Mouse (Mus musculus) right cerebral cortex, postnatal 25 days (tissue): ENCODE measurements at regions not wholly inside any gene's neighbourhood (a gene's known extent, or its start where the extent isn't known, plus 50 kb on each side); places are given as distances from the start of the nearest gene placed in this dataset.

Source experiments
- DNase-seq: peaks from one replicate; pipeline ENCODE4 v3.0.0; 2022

DNA sequence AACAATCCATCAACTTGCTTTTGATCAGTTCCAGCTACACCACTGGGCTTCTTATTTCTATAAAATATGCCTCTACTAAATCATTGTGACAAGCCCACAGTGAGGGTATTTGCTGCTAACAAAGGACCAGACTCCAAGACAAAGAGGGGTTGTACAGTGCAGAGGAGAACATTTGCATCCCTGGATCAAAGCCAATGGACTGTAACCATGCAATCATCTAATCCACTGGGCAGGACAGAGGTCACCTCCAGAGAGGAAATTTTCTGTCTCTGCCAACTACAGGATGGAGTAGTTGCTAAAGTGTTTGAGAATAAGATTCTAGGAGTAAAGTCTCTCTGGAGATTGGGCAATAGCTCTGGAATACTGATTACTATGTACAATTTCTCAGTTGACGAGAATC is 272.9 kb downstream of the Cox7c start:
- DNase-seq: no peak

DNA sequence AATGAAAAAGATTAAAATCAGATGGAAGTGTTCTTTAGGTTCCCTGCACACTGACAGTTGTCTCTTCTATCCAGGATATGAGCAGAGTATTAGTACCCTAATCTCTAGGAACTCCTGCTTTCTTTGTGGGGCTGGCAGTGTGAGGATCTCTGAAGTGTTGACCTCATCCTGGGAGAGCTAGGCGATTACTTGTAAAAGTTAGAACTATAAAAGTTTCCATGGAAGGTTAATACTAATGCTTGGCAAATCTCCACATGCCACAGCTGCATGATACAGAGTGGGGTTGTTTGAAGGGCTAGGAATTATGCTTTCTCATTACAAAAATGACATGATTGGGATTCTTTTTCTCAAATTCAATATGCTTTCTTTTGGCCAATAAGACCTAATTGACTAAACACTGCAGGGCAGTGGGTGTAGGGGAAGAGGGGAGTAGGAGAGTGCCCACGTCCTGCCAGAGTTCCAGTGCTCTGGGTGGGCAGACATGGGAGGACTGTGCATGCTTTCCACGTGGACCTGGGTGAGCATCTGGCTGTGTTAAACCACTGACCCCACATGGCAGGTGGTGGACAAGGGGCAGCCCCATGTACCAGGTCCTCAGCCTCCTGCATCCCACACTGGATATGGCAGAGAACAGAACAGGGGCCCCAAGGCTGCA is 275.6 kb downstream of the Cox7c start:
- DNase-seq: no peak

DNA sequence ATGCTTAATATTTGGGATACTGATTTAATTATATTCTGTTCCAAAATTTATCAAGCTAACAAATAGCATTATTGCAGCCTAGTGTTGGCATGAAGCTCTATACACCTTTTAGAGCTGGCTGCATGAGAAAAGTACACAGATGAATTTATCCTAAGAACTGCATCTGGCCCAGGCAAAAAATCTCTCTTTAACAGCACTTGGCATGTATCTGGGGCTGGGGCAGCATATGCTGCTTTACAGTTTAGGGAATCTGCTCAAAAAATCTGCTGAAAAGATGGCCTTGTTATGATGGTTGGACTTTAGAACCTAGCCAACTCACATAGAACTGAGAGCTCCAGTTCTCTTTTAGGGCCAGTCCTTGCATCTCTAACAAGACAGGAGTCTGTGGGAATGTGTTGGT is 276.2 kb downstream of the Cox7c start:
- peak; percentile 6 for DNase-seq

DNA sequence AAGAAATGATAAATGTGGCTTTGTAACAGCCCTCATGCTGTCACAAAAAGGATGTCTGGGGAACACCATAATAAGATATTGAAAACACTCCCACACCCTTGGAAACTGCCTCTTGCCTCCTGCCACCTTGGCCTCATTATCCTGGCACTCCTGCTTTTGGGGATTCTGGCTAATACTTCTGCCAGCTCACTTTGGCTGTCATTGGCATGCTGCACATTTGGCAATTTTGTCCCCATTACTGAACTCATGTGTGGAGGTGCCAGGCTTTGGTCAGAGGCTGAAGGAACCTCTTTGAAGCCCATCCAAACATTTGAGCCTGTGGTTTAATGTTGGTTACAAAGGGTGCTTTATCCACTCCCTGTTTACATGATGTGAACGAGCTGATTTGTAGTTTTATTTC is 278.2 kb downstream of the Cox7c start:
- DNase-seq: no peak

DNA sequence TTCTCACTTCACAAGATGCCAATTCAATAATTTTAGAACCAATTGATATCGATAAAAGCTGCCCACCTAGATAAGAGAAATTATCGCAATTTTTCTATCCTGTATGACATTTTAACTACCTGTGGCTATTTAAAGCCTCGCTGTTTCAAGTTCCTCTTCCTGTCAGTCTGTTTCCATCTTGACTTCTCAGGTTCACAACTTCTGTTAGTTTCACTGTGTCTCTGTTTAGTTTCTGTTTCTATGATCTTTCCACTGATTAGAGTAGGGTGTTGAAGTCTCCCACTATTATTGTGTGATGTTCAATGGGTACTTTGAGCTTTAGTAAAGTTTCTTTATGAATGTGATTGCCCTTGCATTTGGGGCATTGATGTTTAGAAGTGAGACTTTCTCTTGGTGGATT is 322.1 kb downstream of the Cox7c start:
- DNase-seq: no peak

DNA sequence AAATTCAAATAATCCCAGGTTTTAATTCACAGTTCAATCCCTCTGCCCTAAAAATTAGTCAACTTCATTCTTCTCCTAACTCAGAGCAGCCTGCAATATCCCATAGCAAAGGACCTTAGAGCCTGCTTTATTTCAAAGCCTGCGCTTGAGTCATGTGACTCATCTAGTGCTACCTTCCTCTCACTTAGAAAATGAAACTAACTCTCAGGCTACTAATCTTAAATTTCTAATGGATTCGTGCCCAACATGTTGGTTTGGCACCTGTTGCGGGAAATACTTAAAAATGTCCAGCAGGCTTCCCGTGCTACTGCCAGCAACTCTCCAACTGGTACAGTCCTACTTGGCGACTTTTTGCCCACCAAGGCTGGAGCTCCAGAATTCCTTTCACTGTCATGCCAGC is 322.6 kb downstream of the Cox7c start:
- DNase-seq: no peak

DNA sequence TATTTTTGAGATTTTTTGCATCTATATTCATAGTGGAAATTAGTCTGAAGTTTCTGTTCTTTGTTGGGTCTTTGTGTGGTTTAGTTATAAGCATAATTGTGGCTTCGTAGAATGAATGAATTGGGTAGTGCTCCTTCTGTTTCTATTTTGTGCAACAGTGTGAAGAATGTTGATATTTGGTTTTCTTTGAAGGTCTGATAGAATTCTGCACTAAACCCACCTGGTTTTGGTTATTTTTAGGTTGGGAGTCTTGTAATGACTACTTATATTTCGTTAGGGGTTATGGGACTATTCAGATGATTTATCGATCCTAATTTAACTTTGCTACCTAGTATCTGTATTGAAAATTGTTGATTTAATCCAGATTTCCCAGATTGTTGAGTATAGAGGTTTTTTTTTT is 326.4 kb downstream of the Cox7c start:
- DNase-seq: no peak

DNA sequence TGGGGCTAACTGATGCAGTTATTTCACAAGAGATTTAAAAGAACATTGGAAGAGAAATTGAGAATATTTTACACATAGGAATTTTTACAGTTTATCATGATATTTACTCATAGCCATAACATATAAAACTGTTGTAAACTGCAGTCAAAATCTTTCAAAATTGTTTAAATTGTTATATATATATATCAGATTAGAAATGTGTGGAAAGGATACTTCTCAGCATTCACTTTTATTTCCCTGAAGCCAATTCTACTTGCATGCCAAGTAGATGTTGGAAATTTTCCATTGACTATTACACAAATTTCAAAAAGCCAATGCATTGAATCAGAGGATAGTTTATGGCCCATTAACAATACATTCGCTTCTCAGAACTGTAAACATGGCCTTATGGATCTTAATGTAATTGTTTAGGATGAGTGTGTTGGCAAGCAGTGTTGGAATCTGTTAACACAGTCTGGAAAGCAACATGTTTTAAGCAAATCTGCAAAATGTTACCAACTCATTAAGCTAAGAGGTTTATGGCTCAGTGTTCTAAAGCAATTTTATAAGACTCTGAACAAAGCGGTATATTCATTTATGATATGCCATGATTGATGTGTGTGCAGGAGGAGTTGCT is 330.7 kb downstream of the Cox7c start:
- DNase-seq: no peak

DNA sequence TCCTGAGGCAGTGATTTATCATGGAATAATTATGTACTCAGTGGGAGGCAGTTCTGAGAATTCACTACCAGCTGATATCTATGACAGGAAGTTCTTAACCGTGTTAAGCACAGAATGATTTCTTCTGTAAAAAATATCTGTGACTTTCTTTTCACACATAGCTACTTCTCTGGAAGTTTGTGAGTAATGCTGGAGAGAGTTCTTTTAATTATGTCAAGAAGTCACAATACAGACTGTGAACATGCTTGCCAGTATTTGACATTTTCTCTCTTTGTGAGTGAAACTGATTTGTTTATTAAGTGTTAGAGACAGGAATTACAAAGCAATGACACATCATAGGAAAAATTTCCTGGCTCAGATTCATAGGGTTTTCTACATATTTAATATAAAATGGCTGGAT is 354.3 kb downstream of the Cox7c start:
- DNase-seq: no peak
